Mouse (Mus musculus) liver, embryonic 14.5 days (tissue): ENCODE results near the gene Thumpd3. TPM values are rescaled to one million over a fixed set of nuclear protein-coding genes. Genes with fewer than 3 reads are reported as not detected.

ENCODE experiments used
- ATAC-seq: fragments of 200-750 bp; cut with Nextera tagmentation; 2 replicates; pipeline ENCODE4 v1.8.0; 2017; ENCODE audit warnings: moderate number of reproducible peaks, mild to moderate bottlenecking, moderate library complexity; ENCODE audit not compliant: insufficient read depth
- DNase-seq, 3 experiments: peaks; one replicate each; pipeline ENCODE4 v3.0.0-alpha.2; 2012 to 2013; ENCODE audit warnings: low read depth in 3 of 3, low spot score in 3 of 3
- H3K27ac ChIP-seq: fragments of 300-500 bp; sonication (generic); 2 replicates; pipeline ENCODE4 v1.5.1; 2014; ENCODE audit warnings: moderate library complexity, mild to moderate bottlenecking, control low read depth, inconsistent platforms
- H3K27me3 ChIP-seq: fragments of 300-500 bp; sonication (generic); 2 replicates; pipeline ENCODE4 v1.6.1; 2014; ENCODE audit warnings: mild to moderate bottlenecking, low read length, moderate library complexity; ENCODE audit not compliant: control insufficient read depth, insufficient read depth
- H3K36me3 ChIP-seq: fragments of 300-500 bp; sonication (generic); replicated peaks from 2 replicates; pipeline ENCODE4 v1.6.1; 2014; ENCODE audit warnings: low read depth; ENCODE audit not compliant: control insufficient read depth, insufficient read depth
- H3K4me1 ChIP-seq, 2 experiments: fragments of 200-500 bp in 1 of 2; fragments of 300-500 bp in 1 of 2; sonication (generic) in 1 of 2; replicated peaks; 2 replicates each; pipeline ENCODE4 v1.6.1; 2012 to 2014; ENCODE audit warnings: antibody characterized with exemption in 1 of 2, inconsistent platforms in 1 of 2, low read length in 1 of 2; ENCODE audit not compliant: control insufficient read depth in 2 of 2, insufficient read depth in 2 of 2
- H3K4me2 ChIP-seq: fragments of 300-500 bp; sonication (generic); 2 replicates; pipeline ENCODE4 v1.6.1; 2014; ENCODE audit warnings: low read depth, mild to moderate bottlenecking, control low read depth, moderate library complexity
- H3K4me3 ChIP-seq, 2 experiments: fragments of 200-500 bp in 1 of 2; fragments of 300-500 bp in 1 of 2; sonication (generic) in 1 of 2; 2 replicates each; pipeline ENCODE4 v1.5.1; 2012 to 2014; ENCODE audit warnings: low read depth in 2 of 2, low read length in 2 of 2, mild to moderate bottlenecking in 2 of 2, control low read depth in 1 of 2, inconsistent platforms in 1 of 2, moderate library complexity in 1 of 2; ENCODE audit not compliant: insufficient read depth in 1 of 2
- H3K9ac ChIP-seq: fragments of 300-500 bp; sonication (generic); replicated peaks from 2 replicates; pipeline ENCODE4 v1.6.1; 2014; ENCODE audit warnings: mild to moderate bottlenecking, control low read depth, moderate library complexity
- H3K9me3 ChIP-seq: fragments of 300-500 bp; sonication (generic); 2 replicates; pipeline ENCODE4 v1.6.1; 2016; ENCODE audit warnings: low read length, mixed read lengths; ENCODE audit not compliant: control insufficient read depth
- CTCF ChIP-seq: IDR thresholded peaks from 2 replicates; pipeline ENCODE4 v1.5.1; 2016; ENCODE audit warnings: antibody characterized with exemption, low read depth, control low read depth
- EP300 ChIP-seq: IDR thresholded peaks from 2 replicates; pipeline ENCODE4 v1.6.1; 2016; ENCODE audit warnings: antibody characterized with exemption, low read depth
- WGBS: fragments of 180-500 bp; shearing (Covaris S2); extraction: QIAGEN DNeasy Blood & Tissue Kit; methylation state at CpG from one replicate; pipeline ENCODE4 v1.1.7; 2014; ENCODE audit not compliant: insufficient replicate concordance; 5-methylcytosine and 5-hydroxymethylcytosine counted together
- polyA plus RNA-seq, 2 experiments: library from polyadenylated mRNA; depleted of rRNA in 1 of 2; stranded (reverse) in 1 of 2; unstranded in 1 of 2; fragments of >200 nt; fragmentation: Nextera tagmentation in 1 of 2; extraction: Ambion mirVana in 1 of 2; gene quantifications; 2 replicates each; pipeline versions ENCODE4 v1.2.1 to v1.2.3; 2012 to 2014

Gene Thumpd3
- polyA plus RNA-seq, 2 experiments: 19.6 to 35.4 TPM

GRCm38 (mm10) chr6:113034466-113034865, 11.6 kb upstream of the Thumpd3 start:
- H3K9me3 ChIP-seq: no peaks in the 10 kb centered on the region
- 68% methylated on average over 6 of the region's 6 CpGs for WGBS
- no peak for DNase-seq
- H3K4me3 ChIP-seq: no peak overlapping the region
- TF ChIP-seq EP300: no peak
- TF ChIP-seq CTCF: no peak
- no peak for ATAC-seq
- H3K4me2 ChIP-seq: no peak overlapping the region
- H3K4me1 ChIP-seq: peaks cover 0 to 8% of the 10 kb centered on the region in 2 experiments; a peak in 2 of 4 replicates
- no peak overlapping the region for H3K9ac ChIP-seq
- no peaks in the 10 kb centered on the region for H3K36me3 ChIP-seq
- H3K27me3 ChIP-seq: no peaks in the 10 kb centered on the region
- H3K27ac ChIP-seq: no peak overlapping the region

DNA sequence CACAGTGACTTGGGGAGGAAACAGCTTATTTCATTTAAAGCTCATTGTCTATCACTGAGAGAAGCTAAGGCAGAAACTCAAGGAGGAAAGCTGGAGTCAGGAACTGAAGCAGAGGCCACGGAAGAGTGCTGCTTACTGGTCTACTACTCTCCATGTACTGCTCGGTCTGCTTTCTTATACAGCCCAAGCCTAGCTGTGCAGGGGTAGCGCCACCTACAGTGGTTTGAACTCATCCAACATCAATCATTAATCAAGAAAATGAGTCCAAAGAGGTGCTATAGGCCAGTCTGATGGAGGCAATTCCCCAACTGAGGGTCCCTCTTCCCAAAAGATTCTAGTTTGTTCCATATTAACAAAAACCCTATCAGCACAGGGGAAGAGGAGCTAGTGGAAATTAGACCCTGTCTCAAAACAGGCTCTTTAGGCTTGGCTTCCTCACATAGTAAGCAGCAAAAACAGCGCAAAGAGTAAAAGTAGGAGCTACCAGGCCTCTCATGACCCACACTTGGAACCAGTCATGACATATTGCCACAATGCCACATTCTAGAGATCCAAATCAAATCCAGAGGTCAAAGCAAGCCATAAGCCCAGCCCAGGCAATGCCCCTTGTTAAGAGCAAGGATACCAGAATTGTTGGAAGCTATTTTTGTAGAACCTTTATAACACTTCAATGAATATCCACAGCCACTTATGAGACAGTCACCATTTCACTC, 9.4 kb upstream of the Thumpd3 start:
- no peak for TF ChIP-seq EP300
- TF ChIP-seq CTCF: peak; percentile 19; the same call in 1 of the 2 replicates
- no peaks in the 10 kb centered on the region for H3K9me3 ChIP-seq
- ATAC-seq (no peak), DNase-seq (no peak)
- H3K27me3 ChIP-seq: no peaks in the 10 kb centered on the region
- no peak overlapping the region for H3K27ac ChIP-seq
- no peak overlapping the region for H3K4me2 ChIP-seq
- no peak overlapping the region for H3K9ac ChIP-seq
- WGBS: 61% methylated on average over 4 of the region's 4 CpGs
- H3K36me3 ChIP-seq: no peaks in the 10 kb centered on the region
- no peak overlapping the region for H3K4me3 ChIP-seq
- peaks cover 8 to 19% of the 10 kb centered on the region in 2 experiments for H3K4me1 ChIP-seq

DNA sequence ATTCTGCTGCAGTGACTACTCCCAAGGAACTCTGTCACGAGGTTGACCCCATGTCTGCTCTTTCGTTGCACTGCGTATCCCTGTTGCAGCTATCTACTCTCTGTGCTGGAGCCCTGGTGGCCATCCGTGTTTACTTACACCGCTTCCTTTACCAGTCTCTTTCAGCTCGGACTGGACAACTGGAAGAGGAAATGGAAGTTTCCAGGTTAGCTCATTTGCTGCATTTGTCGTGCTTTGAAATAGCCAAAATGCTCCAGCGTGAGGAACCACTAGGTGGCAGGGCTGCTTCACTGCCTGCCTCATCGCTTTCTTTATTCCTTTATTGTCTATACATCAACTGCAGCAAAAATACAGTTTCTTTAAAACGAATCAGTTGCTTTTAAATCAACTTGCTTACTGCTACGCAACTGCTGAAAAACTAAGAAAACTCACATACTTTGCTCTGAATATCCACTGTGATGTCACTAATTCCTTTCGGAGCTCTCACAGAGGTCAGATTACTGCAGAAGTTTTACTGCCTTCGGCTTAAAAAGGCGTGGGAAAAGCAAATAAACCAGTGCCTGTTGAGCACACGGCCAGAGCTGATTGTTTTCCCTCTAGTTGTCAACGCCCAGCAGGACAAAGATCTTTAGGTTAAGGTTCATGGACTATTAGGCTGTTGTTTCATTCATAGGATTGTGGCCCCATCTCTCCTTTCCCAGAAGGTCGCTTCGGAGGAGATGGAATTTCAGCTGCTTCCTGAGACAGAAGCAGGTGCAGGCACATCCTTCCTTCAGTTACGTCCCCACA, 7.9 kb upstream of the Thumpd3 start:
- Histone ChIP-seq H3K9me3 (no peaks in the 10 kb centered on the region), H3K27me3 (no peaks in the 10 kb centered on the region), H3K4me1 (peaks cover 13 to 29% of the 10 kb centered on the region in 2 experiments), H3K4me3 (peak overlapping the region; percentile 31 to 32; a peak in 3 of 4 replicates), H3K36me3 (no peaks in the 10 kb centered on the region), H3K9ac (0 out of 2 replicates have a peak overlapping the region, but pooled peaks have one; percentile 33), H3K27ac (no peak overlapping the region), H3K4me2 (peak overlapping the region; percentile 53)
- ATAC-seq: peak; percentile 11; the same call in 1 of the 2 replicates
- TF ChIP-seq EP300 (no peak), CTCF (peak; percentile 95)
- DNase-seq: no peak
- 11% methylated on average over 19 of the region's 19 CpGs for WGBS

DNA sequence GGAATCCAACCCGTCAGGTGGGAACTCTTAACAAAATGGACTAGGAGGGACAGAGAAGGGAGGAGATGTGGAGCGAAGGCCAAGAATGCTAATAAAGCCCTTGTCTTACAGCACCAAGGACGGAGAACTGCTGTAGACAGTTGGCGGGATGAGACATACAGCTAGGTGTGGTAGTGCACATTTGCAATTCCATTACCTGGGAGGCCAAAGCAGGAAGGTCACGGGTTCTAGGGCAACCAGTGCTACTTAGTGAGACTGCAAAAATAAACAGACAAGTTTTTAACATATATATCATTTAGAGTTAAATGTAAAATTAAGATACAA, 7.3 kb upstream of the Thumpd3 start:
- Histone ChIP-seq H3K27ac (no peak overlapping the region), H3K4me1 (peaks cover 16 to 29% of the 10 kb centered on the region in 2 experiments), H3K27me3 (no peaks in the 10 kb centered on the region), H3K4me3 (peak overlapping the region in 1 of 2 experiments; percentile 19; a peak in 1 of 4 replicates), H3K36me3 (no peaks in the 10 kb centered on the region), H3K4me2 (peak overlapping the region; percentile 53; the same call in 1 of the 2 replicates), H3K9ac (no peak overlapping the region), H3K9me3 (no peaks in the 10 kb centered on the region)
- 56% methylated on average over 5 of the region's 5 CpGs for WGBS
- TF ChIP-seq CTCF (no peak), EP300 (no peak)
- ATAC-seq (no peak), DNase-seq (no peak)

DNA sequence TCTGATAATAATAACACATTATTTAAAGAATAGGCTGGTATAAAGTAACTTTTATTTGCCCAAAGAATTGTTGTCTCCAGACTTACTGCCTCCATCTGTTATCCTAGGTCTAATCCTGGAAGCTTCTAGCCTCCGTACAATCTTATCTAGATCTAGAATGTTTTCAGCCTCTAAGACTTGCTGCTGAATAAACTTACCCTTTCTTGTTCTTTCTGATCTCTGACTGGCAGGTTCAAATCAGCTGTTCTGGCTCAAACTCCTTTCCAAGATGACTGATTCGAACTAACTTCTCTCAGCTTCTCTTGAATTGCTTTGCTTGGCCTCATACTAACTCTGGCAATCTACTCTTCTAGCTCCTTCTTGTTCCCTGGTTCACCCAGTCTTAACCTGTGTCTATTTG, 5.7 kb upstream of the Thumpd3 start:
- Histone ChIP-seq H3K27ac (no peak overlapping the region), H3K4me3 (no peak overlapping the region), H3K9ac (no peak overlapping the region), H3K4me1 (peaks cover 21 to 35% of the 10 kb centered on the region in 2 experiments), H3K4me2 (no peak overlapping the region), H3K9me3 (no peaks in the 10 kb centered on the region), H3K36me3 (no peaks in the 10 kb centered on the region), H3K27me3 (no peaks in the 10 kb centered on the region)
- no peak for ATAC-seq
- WGBS: 43% methylated on average over 2 of the region's 2 CpGs
- no peak for DNase-seq
- no peak for TF ChIP-seq EP300
- TF ChIP-seq CTCF: no peak
